ENCODE assay signal across 9 mouse cellular contexts in genomic region chr2:35702608-35703007, GRCm38 (mm10).
DNase-seq lines count a peak whose midpoint lies in the region; ATAC-seq and TF ChIP-seq lines count a peak whose summit lies in the region.
"Had no signal": no experiment of that assay in that cellular context is flagged by ENCODE, and none has a peak within 500 bp of the region (broad histone marks: within the 10 kb centered on the region; RNA-seq: fewer than 3 reads in every experiment).

No protein-coding gene starts in this region.

- no peak for DNase-seq in layer of hippocampus, adult 2 months (ENCODE audit: low spot score in 2 of 2)
- no peak for DNase-seq in layer of hippocampus, postnatal 25 days (ENCODE audit: extremely low spot score in 1 of 2, low spot score in 1 of 2)
- peak; percentile 39 for DNase-seq in midbrain, embryonic 14.5 days
- DNase-seq in left cerebral cortex, postnatal 36 days (ENCODE audit: low spot score in 2 of 2) = no peak
- no peak for DNase-seq in right cerebral cortex, postnatal 36 days (ENCODE audit: low spot score in 2 of 2)
- DNase-seq: cerebellum, adult 11 months had no signal

- ATAC-seq in embryonic facial prominence, embryonic 12.5 days (ENCODE audit: insufficient number of reproducible peaks, insufficient read depth, low FRiP score, low TSS enrichment) = no peak
- peak; percentile 34; the same call in 1 of the 2 replicates for ATAC-seq in forebrain, embryonic 16.5 days
- 0 out of 2 replicates have a peak, but pooled peaks have one; percentile 17 for ATAC-seq in midbrain, embryonic 14.5 days (ENCODE audit: low FRiP score, low TSS enrichment)

- peak overlapping the region; percentile 49 for H3K27ac ChIP-seq in layer of hippocampus, adult 2 months
- peak overlapping the region; percentile 74 for H3K27ac ChIP-seq in embryonic facial prominence, embryonic 12.5 days
- H3K27ac ChIP-seq in forebrain, embryonic 16.5 days (ENCODE audit: low read length) = no peak overlapping the region
- peak overlapping the region; percentile 21; the same call in 1 of the 2 replicates for H3K27ac ChIP-seq in midbrain, embryonic 14.5 days (replicated peaks; ENCODE audit: low read depth, low read length)

- peaks cover 39% of the 10 kb centered on the region for H3K4me1 ChIP-seq in embryonic facial prominence, embryonic 12.5 days
- H3K4me1 ChIP-seq in forebrain, embryonic 16.5 days (replicated peaks; ENCODE audit: control insufficient read depth, insufficient read depth, low read length) = peaks cover 12% of the 10 kb centered on the region
- H3K4me1 ChIP-seq in midbrain, embryonic 14.5 days (ENCODE audit: control insufficient read depth, insufficient read depth, low read length) = peaks cover 23% of the 10 kb centered on the region; the same call in 1 of the 2 replicates

- H3K4me2 ChIP-seq in embryonic facial prominence, embryonic 12.5 days (replicated peaks) = no peak overlapping the region
- H3K4me2 ChIP-seq in forebrain, embryonic 16.5 days (ENCODE audit: low read length) = no peak overlapping the region
- H3K4me2 ChIP-seq in midbrain, embryonic 14.5 days (ENCODE audit: low read length) = no peak overlapping the region
- H3K4me2 ChIP-seq: liver, embryonic 11.5 days had no signal

- H3K4me3 ChIP-seq in layer of hippocampus, adult 2 months = no peak overlapping the region
- H3K4me3 ChIP-seq in embryonic facial prominence, embryonic 12.5 days = no peak overlapping the region
- no peak overlapping the region for H3K4me3 ChIP-seq in forebrain, embryonic 16.5 days (replicated peaks; ENCODE audit: low read length)
- no peak overlapping the region for H3K4me3 ChIP-seq in midbrain, embryonic 14.5 days (replicated peaks; ENCODE audit: low read depth, low read length)

- H3K27me3 ChIP-seq in embryonic facial prominence, embryonic 12.5 days = no peaks in the 10 kb centered on the region
- H3K27me3 ChIP-seq in forebrain, embryonic 16.5 days (replicated peaks; ENCODE audit: control insufficient read depth, insufficient read depth, low read length) = no peaks in the 10 kb centered on the region
- H3K27me3 ChIP-seq in midbrain, embryonic 14.5 days (ENCODE audit: control insufficient read depth, insufficient read depth, low read length) = no peaks in the 10 kb centered on the region

- peaks cover 4% of the 10 kb centered on the region; the same call in 1 of the 2 replicates for H3K36me3 ChIP-seq in embryonic facial prominence, embryonic 12.5 days
- H3K36me3 ChIP-seq in forebrain, embryonic 16.5 days (ENCODE audit: control insufficient read depth, insufficient read depth) = no peaks in the 10 kb centered on the region
- H3K36me3 ChIP-seq in midbrain, embryonic 14.5 days (ENCODE audit: control insufficient read depth, insufficient read depth, low read length) = no peaks in the 10 kb centered on the region

- H3K9me3 ChIP-seq in embryonic facial prominence, embryonic 12.5 days = no peaks in the 10 kb centered on the region
- no peaks in the 10 kb centered on the region for H3K9me3 ChIP-seq in forebrain, embryonic 16.5 days (ENCODE audit: control insufficient read depth, low read length)
- H3K9me3 ChIP-seq in midbrain, embryonic 14.5 days (ENCODE audit: control insufficient read depth, low read length) = no peaks in the 10 kb centered on the region

- 34% methylated on average over 6 of the region's 6 CpGs for WGBS in embryonic facial prominence, embryonic 12.5 days
- 30% methylated on average over 6 of the region's 6 CpGs for whole genome bisulfite sequencing in forebrain, embryonic 16.5 days
- 49% methylated on average over 6 of the region's 6 CpGs for WGBS in midbrain, embryonic 14.5 days

- H3K9ac ChIP-seq in embryonic facial prominence, embryonic 12.5 days = no peak overlapping the region
- H3K9ac ChIP-seq in forebrain, embryonic 16.5 days (replicated peaks; ENCODE audit: low read depth, low read length) = no peak overlapping the region
- H3K9ac ChIP-seq in midbrain, embryonic 14.5 days (replicated peaks; ENCODE audit: low read length) = no peak overlapping the region

- no peak for TF ChIP-seq CTCF in layer of hippocampus, adult 2 months (conservative IDR thresholded peaks at IDR 0.05)

- intact Hi-C loops in left cerebral cortex, postnatal 36 days (cut with DNase I) = no loop called here
